Mouse (Mus musculus) adrenal gland, adult 2 months (tissue): Measurements from ENCODE around the gene Ctdsp1. TPM values are rescaled to one million over a fixed set of nuclear protein-coding genes. Genes with fewer than 3 reads are reported as not detected.

Source experiments
- microRNA-seq, 2 experiments: library from miRNA; unstranded; fragments of <30 nt; microRNA quantifications; one replicate each; pipeline ENCODE4 v1.2.0; 2021
- polyA plus RNA-seq: library from polyadenylated mRNA; depleted of rRNA; stranded (reverse); fragments of >200 nt; gene quantifications from 2 replicates; pipeline ENCODE4 v1.2.3, GENCODE M21; 2012; rRNA removed
- total RNA-seq, 2 experiments: library from RNA; stranded (reverse); gene quantifications; 2 replicates each; pipeline ENCODE4 v1.2.3; 2021

Gene Ctdsp1
- total and polyA plus RNA-seq, 3 experiments: 169 to 226 (median 172) TPM

Small RNAs within 50 kb of the gene (microRNA-seq; reads per million reads assigned to microRNA genes)
- gene Mir26b: 19,591 to 21,248 reads per million in 2 experiments

Other genes with a start within 250 kb of the Ctdsp1 start
- under 1 TPM in 1 of 2 experiments, not detected in 1; 0.21 TPM for gene Cxcr2, start 237.5 kb upstream of the Ctdsp1 start, total RNA-seq
- gene Cxcr2, start 237.5 kb upstream of the Ctdsp1 start, polyA plus RNA-seq: not detected in 2 replicates
- gene Cxcr1, start 196.9 kb upstream of the Ctdsp1 start, total RNA-seq: not detected
- gene Cxcr1, start 196.9 kb upstream of the Ctdsp1 start, polyA plus RNA-seq: not detected in 2 replicates
- 100 to 1,000 TPM; 180 to 191 TPM for gene Arpc2, start 155.4 kb upstream of the Ctdsp1 start, total RNA-seq
- gene Arpc2, start 155.4 kb upstream of the Ctdsp1 start, polyA plus RNA-seq: 108 and 124 TPM in 2 replicates
- not detected for gene Gpbar1, start 113.0 kb upstream of the Ctdsp1 start, total RNA-seq
- gene Gpbar1, start 113.0 kb upstream of the Ctdsp1 start, polyA plus RNA-seq: 0.43 TPM in 1 of 2 replicates, not detected in the other
- 100 to 1,000 TPM; 144 to 177 TPM for gene Aamp, start 106.8 kb upstream of the Ctdsp1 start, total RNA-seq
- 180 and 188 TPM in 2 replicates for gene Aamp, start 106.8 kb upstream of the Ctdsp1 start, polyA plus RNA-seq
- 10 to 100 TPM; 61.1 to 85.1 TPM for gene Pnkd, start 106.6 kb upstream of the Ctdsp1 start, total RNA-seq
- 92.9 and 106 TPM in 2 replicates for gene Pnkd, start 106.6 kb upstream of the Ctdsp1 start, polyA plus RNA-seq
- 100 to 1,000 TPM in 1 of 2 experiments, 10 to 100 TPM in 1; 98.3 to 115 TPM for gene Tmbim1, start 85.9 kb upstream of the Ctdsp1 start, total RNA-seq
- gene Tmbim1, start 85.9 kb upstream of the Ctdsp1 start, polyA plus RNA-seq: 834 and 852 TPM in 2 replicates
- gene Catip, start 29.4 kb upstream of the Ctdsp1 start, total RNA-seq: under 1 TPM; 0.29 to 0.69 TPM
- gene Catip, start 29.4 kb upstream of the Ctdsp1 start, polyA plus RNA-seq: 0.24 and 0.51 TPM in 2 replicates
- gene Slc11a1, start 16.3 kb upstream of the Ctdsp1 start, total RNA-seq: 10 to 100 TPM; 13.1 to 16.3 TPM
- 39.4 and 50.7 TPM in 2 replicates for gene Slc11a1, start 16.3 kb upstream of the Ctdsp1 start, polyA plus RNA-seq
- 1 to 10 TPM in 1 of 2 experiments, under 1 TPM in 1; 0.95 to 1.1 TPM for gene Vil1, start 17.9 kb downstream of the Ctdsp1 start, total RNA-seq
- 0.13 and 0.20 TPM in 2 replicates for gene Vil1, start 17.9 kb downstream of the Ctdsp1 start, polyA plus RNA-seq
- gene Cnot9, start 114.5 kb downstream of the Ctdsp1 start, total RNA-seq: 10 to 100 TPM; 24.0 to 26.7 TPM
- gene Cnot9, start 114.5 kb downstream of the Ctdsp1 start, polyA plus RNA-seq: 8.4 and 10.1 TPM in 2 replicates
- under 1 TPM; 0.37 to 0.79 TPM for gene Plcd4, start 151.4 kb downstream of the Ctdsp1 start, total RNA-seq
- gene Plcd4, start 151.4 kb downstream of the Ctdsp1 start, polyA plus RNA-seq: 0.07 and 0.11 TPM in 2 replicates
- 10 to 100 TPM; 13.3 to 15.0 TPM for gene Usp37, start 152.8 kb downstream of the Ctdsp1 start, total RNA-seq
- gene Usp37, start 152.8 kb downstream of the Ctdsp1 start, polyA plus RNA-seq: 2.5 and 4.3 TPM in 2 replicates
- 10 to 100 TPM; 13.5 to 16.3 TPM for gene Zfp142, start 196.7 kb downstream of the Ctdsp1 start, total RNA-seq
- 13.2 and 14.6 TPM in 2 replicates for gene Zfp142, start 196.7 kb downstream of the Ctdsp1 start, polyA plus RNA-seq
- 10 to 100 TPM; 31.4 to 32.1 TPM for gene Bcs1l, start 196.8 kb downstream of the Ctdsp1 start, total RNA-seq
- gene Bcs1l, start 196.8 kb downstream of the Ctdsp1 start, polyA plus RNA-seq: 13.2 and 16.7 TPM in 2 replicates
- gene Rnf25, start 209.9 kb downstream of the Ctdsp1 start, total RNA-seq: 10 to 100 TPM; 49.8 to 70.2 TPM
- 28.3 and 29.5 TPM in 2 replicates for gene Rnf25, start 209.9 kb downstream of the Ctdsp1 start, polyA plus RNA-seq
- gene Stk36, start 209.9 kb downstream of the Ctdsp1 start, total RNA-seq: 1 to 10 TPM; 3.9 to 4.3 TPM
- gene Stk36, start 209.9 kb downstream of the Ctdsp1 start, polyA plus RNA-seq: 7.4 and 10.0 TPM in 2 replicates